Mouse (Mus musculus) lung, postnatal 0 days (tissue): ENCODE data around the gene Lef1.

Experiments
- CTCF ChIP-seq: IDR thresholded peaks from 2 replicates; pipeline ENCODE4 v1.5.1; 2016; ENCODE audit warnings: antibody characterized with exemption, mild to moderate bottlenecking
- EP300 ChIP-seq: IDR thresholded peaks from 2 replicates; pipeline ENCODE4 v1.6.1; 2016; ENCODE audit warnings: antibody characterized with exemption, mild to moderate bottlenecking, control low read depth

- TF ChIP-seq CTCF (peak; percentile 94), EP300 (no peak)
These were observed 127.7 kb downstream of the Lef1 start for GRCm38 (mm10) chr3:131237785-131238633.
